Mouse (Mus musculus) myocyte (in vitro differentiated cells): ENCODE results near the gene Ccser1. TPM values are rescaled to one million over a fixed set of nuclear protein-coding genes. Genes with fewer than 3 reads are reported as not detected.

Experiments used
- H3K27me3 ChIP-seq: one replicate; pipeline ENCODE4 v1.6.1; 2011; ENCODE audit not compliant: control insufficient read depth, insufficient read depth, insufficient read length
- H3K36me3 ChIP-seq: one replicate; pipeline ENCODE4 v1.6.1; 2011; ENCODE audit not compliant: control insufficient read depth, insufficient read depth
- H3K4me2 ChIP-seq: one replicate; pipeline ENCODE4 v1.6.1; 2011; ENCODE audit warnings: low read depth, control low read depth
- H3K4me3 ChIP-seq: one replicate; pipeline ENCODE4 v1.5.1; 2011; ENCODE audit warnings: mild to moderate bottlenecking, control low read depth, moderate library complexity
- H3K79me2 ChIP-seq: one replicate; pipeline ENCODE4 v1.6.1; 2011; ENCODE audit not compliant: control insufficient read depth, insufficient read depth
- H3ac ChIP-seq: one replicate; pipeline ENCODE4 v1.6.1; 2011; ENCODE audit not compliant: control insufficient read depth, insufficient read length
- CEBPB ChIP-seq: IDR thresholded peaks from 2 replicates; pipeline ENCODE4 v1.6.1; 2011; ENCODE audit warnings: mild to moderate bottlenecking, moderate library complexity; ENCODE audit not compliant: poor library complexity, insufficient read depth, severe bottlenecking
- E2F4 ChIP-seq: IDR thresholded peaks from one replicate; pipeline ENCODE4 v1.6.1; 2011; ENCODE audit warnings: mild to moderate bottlenecking, control low read depth, moderate library complexity; ENCODE audit not compliant: insufficient read depth
- MAX ChIP-seq: IDR thresholded peaks from one replicate; pipeline ENCODE4 v1.6.1; 2011; ENCODE audit warnings: low read depth, mild to moderate bottlenecking, control low read depth
- MYOD1 ChIP-seq, 3 experiments: IDR thresholded peaks; one replicate each; pipeline ENCODE4 v1.6.1; 2011; ENCODE audit warnings: control low read depth in 2 of 3, low read depth in 2 of 3, mild to moderate bottlenecking in 2 of 3, moderate library complexity in 1 of 3; ENCODE audit not compliant: insufficient read length in 2 of 3, control insufficient read depth in 1 of 3
- MYOG ChIP-seq, 3 experiments: IDR thresholded peaks; one replicate each; pipeline ENCODE4 v1.6.1; 2011; ENCODE audit warnings: control low read depth in 2 of 3, low read depth in 2 of 3, mild to moderate bottlenecking in 2 of 3; ENCODE audit not compliant: insufficient read length in 2 of 3, control insufficient read depth in 1 of 3, insufficient read depth in 1 of 3
- POLR2A ChIP-seq: IDR thresholded peaks from one replicate; pipeline ENCODE4 v1.6.1; 2011; ENCODE audit warnings: low read depth, mild to moderate bottlenecking, control low read depth, moderate library complexity; ENCODE audit not compliant: insufficient read length
- POLR2AphosphoS2 ChIP-seq: IDR thresholded peaks from one replicate; pipeline ENCODE4 v1.6.1; 2011; ENCODE audit warnings: low read depth, control low read depth; ENCODE audit not compliant: insufficient read length
- REST ChIP-seq: IDR thresholded peaks from one replicate; pipeline ENCODE4 v1.6.1; 2011; ENCODE audit warnings: mild to moderate bottlenecking, control low read depth, moderate library complexity; ENCODE audit not compliant: insufficient read depth, insufficient read length
- SRF ChIP-seq: IDR thresholded peaks from one replicate; pipeline ENCODE4 v1.6.1; 2011; ENCODE audit warnings: low read depth; ENCODE audit not compliant: control insufficient read depth, insufficient read length
- TCF12 ChIP-seq: IDR thresholded peaks from one replicate; pipeline ENCODE4 v1.6.1; 2011; ENCODE audit warnings: mild to moderate bottlenecking, control low read depth; ENCODE audit not compliant: poor library complexity, insufficient read depth, severe bottlenecking
- TCF3 ChIP-seq: IDR thresholded peaks from one replicate; pipeline ENCODE4 v1.6.1; 2011; ENCODE audit warnings: low read depth, control low read depth; ENCODE audit not compliant: insufficient read length
- USF1 ChIP-seq: IDR thresholded peaks from one replicate; pipeline ENCODE4 v1.6.1; 2011; ENCODE audit warnings: low read depth, mild to moderate bottlenecking, control low read depth, moderate library complexity
- polyA plus RNA-seq: library from polyadenylated mRNA; unstranded; fragments of >200 nt; fragmentation: generic; extraction: Trizol; gene quantifications from one replicate; pipeline ENCODE4 v1.2.1, GENCODE M21; 2012; ENCODE audit warnings: missing spikeins

Ccser1 gene
- polyA plus RNA-seq, 1 experiment = 0.52 TPM

DNA sequence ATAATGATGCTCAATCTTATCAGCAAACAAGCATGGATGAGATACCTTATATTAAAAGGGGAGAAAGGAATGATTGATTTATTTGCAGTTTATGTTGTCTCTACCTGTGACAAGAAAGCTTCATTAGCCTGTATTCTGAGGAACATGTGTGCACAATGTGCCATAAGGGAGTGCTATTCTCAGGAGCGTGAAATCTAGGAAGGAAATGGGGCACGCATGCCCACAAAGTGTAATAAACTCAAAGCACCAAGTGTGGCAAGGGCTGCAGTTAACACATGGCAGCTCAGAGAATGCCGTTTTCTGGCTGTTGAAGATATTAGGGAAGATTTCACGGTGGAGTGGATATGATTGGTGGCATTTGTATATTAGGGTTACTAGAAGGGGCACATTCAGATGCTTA lies 434.8 kb downstream of the Ccser1 start:
- H3K4me2 ChIP-seq = no peak overlapping the region
- no peak overlapping the region for H3ac ChIP-seq
- H3K36me3 ChIP-seq = no peaks in the 10 kb centered on the region
- no peak overlapping the region for H3K4me3 ChIP-seq
- H3K27me3 ChIP-seq = no peaks in the 10 kb centered on the region
- TF ChIP-seq REST (no peak), MAX (no peak), SRF (no peak), E2F4 (no peak), TCF3 (no peak), MYOG (IDR thresholded peaks at IDR 0.05; ENCODE audit: control insufficient read depth in 1 of 3, insufficient read depth in 1 of 3, insufficient read length in 2 of 3, low read depth in 2 of 3) (no peak), POLR2A (no peak), CEBPB (no peak), MYOD1 (IDR thresholded peaks at IDR 0.05; ENCODE audit: control insufficient read depth in 1 of 3, insufficient read length in 2 of 3, low read depth in 2 of 3) (no peak), USF1 (no peak), POLR2AphosphoS2 (no peak), TCF12 (no peak)
- H3K79me2 ChIP-seq = no peaks in the 10 kb centered on the region

- no peaks in the 10 kb centered on the region for H3K79me2 ChIP-seq
- no peaks in the 10 kb centered on the region for H3K27me3 ChIP-seq
- H3K4me2 ChIP-seq = no peak overlapping the region
- H3ac ChIP-seq = no peak overlapping the region
- H3K36me3 ChIP-seq = no peaks in the 10 kb centered on the region
- H3K4me3 ChIP-seq = no peak overlapping the region
- TF ChIP-seq MYOG (IDR thresholded peaks at IDR 0.05; ENCODE audit: control insufficient read depth in 1 of 3, insufficient read depth in 1 of 3, insufficient read length in 2 of 3, low read depth in 2 of 3) (no peak), MYOD1 (IDR thresholded peaks at IDR 0.05; ENCODE audit: control insufficient read depth in 1 of 3, insufficient read length in 2 of 3, low read depth in 2 of 3) (no peak), TCF12 (no peak), POLR2AphosphoS2 (no peak), TCF3 (no peak), REST (no peak)
These were observed 441.6 kb downstream of the Ccser1 start for GRCm38 (mm10) chr6:61621707-61622106.

DNA sequence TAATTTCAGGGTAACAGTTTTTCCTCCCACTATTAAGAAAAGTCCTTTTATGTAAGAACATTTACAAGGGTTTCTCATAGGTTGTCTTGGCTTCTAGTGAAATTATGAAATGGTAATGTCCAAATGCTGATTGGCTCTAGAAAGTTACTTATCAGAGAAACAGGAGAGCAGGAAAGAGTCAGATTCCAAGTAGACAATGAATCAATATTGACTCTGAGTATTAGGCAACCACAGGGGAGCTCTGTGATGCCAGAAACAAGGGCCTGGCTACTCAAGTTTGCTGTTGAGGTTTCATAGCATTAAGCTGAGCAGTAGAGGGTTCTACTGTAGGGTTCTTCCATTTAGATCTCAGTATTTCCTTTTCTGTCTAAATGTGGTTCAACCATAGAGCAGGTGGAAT lies 481.3 kb downstream of the Ccser1 start:
- H3ac ChIP-seq = no peak overlapping the region
- no peak overlapping the region for H3K4me2 ChIP-seq
- TF ChIP-seq POLR2A = no peak
- no peak for TF ChIP-seq TCF3
- TF ChIP-seq REST = no peak
- TF ChIP-seq USF1 = no peak
- no peak for TF ChIP-seq E2F4
- no peak for TF ChIP-seq SRF
- no peak for TF ChIP-seq POLR2AphosphoS2
- no peaks in the 10 kb centered on the region for H3K79me2 ChIP-seq
- no peak overlapping the region for H3K4me3 ChIP-seq
- H3K36me3 ChIP-seq = no peaks in the 10 kb centered on the region
- no peaks in the 10 kb centered on the region for H3K27me3 ChIP-seq

DNA sequence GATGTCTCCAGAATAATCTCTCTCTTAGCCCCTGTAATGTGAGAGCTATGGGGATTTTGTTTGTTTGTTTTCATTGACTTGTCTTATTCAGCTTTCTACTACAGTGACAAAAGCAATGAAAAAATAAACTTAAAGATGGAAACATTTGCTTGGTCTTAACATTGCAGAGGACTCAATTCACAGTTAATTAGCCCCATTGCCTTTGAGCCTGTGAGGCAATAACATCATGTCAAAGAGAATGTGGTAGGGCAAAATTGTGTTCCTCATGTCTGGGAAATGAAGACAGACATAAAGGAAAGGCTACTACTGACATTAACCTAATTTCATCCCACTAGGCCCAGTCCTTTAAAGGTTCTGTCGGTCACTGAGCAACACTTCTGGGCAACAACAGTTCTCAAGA lies 484.4 kb downstream of the Ccser1 start:
- Histone ChIP-seq H3ac (no peak overlapping the region), H3K36me3 (no peaks in the 10 kb centered on the region), H3K27me3 (no peaks in the 10 kb centered on the region), H3K4me3 (no peak overlapping the region), H3K4me2 (no peak overlapping the region), H3K79me2 (no peaks in the 10 kb centered on the region)
- TF ChIP-seq SRF = no peak
- TF ChIP-seq MYOG (IDR thresholded peaks at IDR 0.05; ENCODE audit: control insufficient read depth in 1 of 3, insufficient read depth in 1 of 3, insufficient read length in 2 of 3, low read depth in 2 of 3) = no peak
- TF ChIP-seq REST = no peak
- TF ChIP-seq USF1 = no peak
- no peak for TF ChIP-seq CEBPB
- TF ChIP-seq TCF3 = no peak
- no peak for TF ChIP-seq MAX
- TF ChIP-seq TCF12 = no peak
- no peak for TF ChIP-seq POLR2AphosphoS2
- no peak for TF ChIP-seq MYOD1 (IDR thresholded peaks at IDR 0.05; ENCODE audit: control insufficient read depth in 1 of 3, insufficient read length in 2 of 3, low read depth in 2 of 3)
- no peak for TF ChIP-seq POLR2A
- no peak for TF ChIP-seq E2F4

DNA sequence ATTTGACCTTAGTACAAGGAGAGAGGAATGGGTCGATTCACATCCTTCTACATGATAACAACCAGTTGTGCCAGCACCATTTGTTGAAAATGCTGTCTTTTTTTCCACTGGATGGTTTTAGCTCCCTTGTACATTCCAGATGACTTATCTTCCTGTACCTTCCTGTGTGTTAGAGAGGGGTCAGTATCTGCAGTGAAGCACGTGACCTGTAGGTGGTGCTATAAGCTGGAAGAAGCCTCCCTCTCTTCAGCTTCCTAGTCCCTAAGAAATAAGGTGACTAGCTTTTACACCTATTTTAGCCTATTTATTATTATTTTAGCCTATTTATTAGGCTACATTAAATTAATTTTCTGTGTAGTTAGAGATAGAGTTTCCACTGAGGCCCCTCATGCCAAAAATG lies 506.9 kb downstream of the Ccser1 start:
- H3K79me2 ChIP-seq = no peaks in the 10 kb centered on the region
- H3ac ChIP-seq = no peak overlapping the region
- no peaks in the 10 kb centered on the region for H3K27me3 ChIP-seq
- H3K36me3 ChIP-seq = no peaks in the 10 kb centered on the region
- no peak overlapping the region for H3K4me2 ChIP-seq
- no peak overlapping the region for H3K4me3 ChIP-seq
- TF ChIP-seq POLR2A (no peak), MYOG (IDR thresholded peaks at IDR 0.05; ENCODE audit: control insufficient read depth in 1 of 3, insufficient read depth in 1 of 3, insufficient read length in 2 of 3, low read depth in 2 of 3) (no peak), POLR2AphosphoS2 (no peak)
